Mouse (Mus musculus) embryonic facial prominence, embryonic 15.5 days (tissue): ENCODE measurements around the gene Irs1. TPM values are rescaled to one million over a fixed set of nuclear protein-coding genes. Genes with fewer than 3 reads are reported as not detected.
A peak's percentile ranks its signal among the peaks of the same experiment; 100 is the strongest.

Experiments used
- ATAC-seq: fragments of 200-750 bp; cut with Nextera tagmentation; 2 replicates; pipeline ENCODE4 v1.8.0; 2017; ENCODE audit warnings: low read depth, moderate TSS enrichment; ENCODE audit not compliant: insufficient number of reproducible peaks, low FRiP score, low TSS enrichment
- H3K27ac ChIP-seq: fragments of 300-500 bp; sonication (generic); replicated peaks from 2 replicates; pipeline ENCODE4 v1.5.1; 2015; ENCODE audit warnings: mild to moderate bottlenecking, inconsistent platforms
- H3K27me3 ChIP-seq: fragments of 300-500 bp; sonication (generic); 2 replicates; pipeline ENCODE4 v1.6.1; 2015; ENCODE audit warnings: inconsistent platforms
- H3K36me3 ChIP-seq: fragments of 300-500 bp; sonication (generic); 2 replicates; pipeline ENCODE4 v1.6.1; 2015; ENCODE audit warnings: mild to moderate bottlenecking, inconsistent platforms
- H3K4me1 ChIP-seq: fragments of 300-500 bp; sonication (generic); 2 replicates; pipeline ENCODE4 v1.6.1; 2015; ENCODE audit warnings: inconsistent platforms
- H3K4me2 ChIP-seq: fragments of 300-500 bp; sonication (generic); replicated peaks from 2 replicates; pipeline ENCODE4 v1.6.1; 2015; ENCODE audit warnings: mild to moderate bottlenecking, inconsistent platforms
- H3K4me3 ChIP-seq: fragments of 300-500 bp; sonication (generic); replicated peaks from 2 replicates; pipeline ENCODE4 v1.5.1; 2015; ENCODE audit warnings: mild to moderate bottlenecking, inconsistent platforms
- H3K9ac ChIP-seq: fragments of 300-500 bp; sonication (generic); 2 replicates; pipeline ENCODE4 v1.6.1; 2015; ENCODE audit warnings: inconsistent platforms
- H3K9me3 ChIP-seq: fragments of 300-500 bp; sonication (generic); replicated peaks from 2 replicates; pipeline ENCODE4 v1.6.1; 2016; ENCODE audit warnings: inconsistent platforms
- WGBS: fragments of 180-500 bp; shearing (Covaris S2); methylation state at CpG from one replicate; pipeline ENCODE4 v1.1.7; 2015; 5-methylcytosine and 5-hydroxymethylcytosine counted together
- polyA plus RNA-seq: library from polyadenylated mRNA; unstranded; fragments of >200 nt; fragmentation: Nextera tagmentation; extraction: Ambion mirVana; gene quantifications from 2 replicates; pipeline ENCODE4 v1.2.1, GENCODE M21; 2015

Irs1 gene
- polyA plus RNA-seq, 1 experiment from 2014 or later: 10.8 TPM

DNA sequence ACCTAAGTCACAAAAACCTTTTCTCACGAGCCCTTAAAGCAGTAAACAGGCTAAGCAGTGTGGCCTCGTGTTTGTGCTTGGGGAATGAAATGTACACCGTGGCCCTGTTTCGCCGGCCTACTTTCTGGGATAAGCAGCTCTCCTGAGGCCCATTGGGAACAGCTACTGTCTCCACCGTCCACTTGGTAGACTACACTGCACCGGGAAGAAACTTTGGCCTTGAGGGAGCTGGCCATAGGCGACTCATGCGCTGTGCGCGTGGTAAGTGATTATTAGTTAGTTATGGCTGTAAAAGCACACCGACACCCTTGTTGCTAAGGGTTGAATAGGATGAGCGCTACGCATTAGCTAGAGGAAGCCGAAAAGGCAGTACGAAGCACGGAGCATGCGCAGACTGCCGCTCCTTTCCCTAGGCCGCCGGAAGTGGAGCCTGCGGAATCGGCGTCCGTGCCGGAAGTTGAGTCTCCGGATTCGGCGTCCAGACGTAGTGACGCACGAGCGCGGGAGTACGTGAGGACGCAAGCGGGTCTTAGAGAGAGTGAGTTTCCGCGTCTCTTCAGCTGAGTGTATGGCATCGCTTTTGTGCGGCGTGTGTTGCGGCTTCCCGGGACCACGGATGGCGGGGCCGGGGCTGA, 25.0 kb upstream of the Irs1 start, which contains the start of gene Rhbdd1:
Gene Rhbdd1, plus strand, starts transcription at position 342 of the 635 bp plus-strand sequence.
- 4% methylated on average over 47 of the region's 47 CpGs for WGBS

GRCm38 (mm10) chr1:82304483-82304882, 13.3 kb upstream of the Irs1 start:
- Histone ChIP-seq H3K9ac (no peak overlapping the region), H3K4me2 (no peak overlapping the region), H3K9me3 (no peaks in the 10 kb centered on the region), H3K4me3 (no peak overlapping the region), H3K27me3 (no peaks in the 10 kb centered on the region; the same call in 1 of the 2 replicates), H3K27ac (no peak overlapping the region), H3K4me1 (no peaks in the 10 kb centered on the region), H3K36me3 (no peaks in the 10 kb centered on the region)
- 73% methylated on average over 3 of the region's 3 CpGs for WGBS
- ATAC-seq: no peak

More for the DNA sequence above, 25.0 kb upstream of the Irs1 start, which contains the start of gene Rhbdd1:
- Histone ChIP-seq H3K36me3 (no peaks in the 10 kb centered on the region), H3K4me2 (peak within 1 kb of the TSS; percentile 66), H3K27me3 (no peaks in the 10 kb centered on the region), H3K4me1 (peaks cover 4% of the 10 kb centered on the region; the same call in 1 of the 2 replicates), H3K4me3 (peak within 1 kb of the TSS; percentile 91), H3K9ac (peak within 1 kb of the TSS; percentile 92), H3K27ac (peak within 1 kb of the TSS; percentile 97), H3K9me3 (no peaks in the 10 kb centered on the region)
- peak; percentile 97 for ATAC-seq

DNA sequence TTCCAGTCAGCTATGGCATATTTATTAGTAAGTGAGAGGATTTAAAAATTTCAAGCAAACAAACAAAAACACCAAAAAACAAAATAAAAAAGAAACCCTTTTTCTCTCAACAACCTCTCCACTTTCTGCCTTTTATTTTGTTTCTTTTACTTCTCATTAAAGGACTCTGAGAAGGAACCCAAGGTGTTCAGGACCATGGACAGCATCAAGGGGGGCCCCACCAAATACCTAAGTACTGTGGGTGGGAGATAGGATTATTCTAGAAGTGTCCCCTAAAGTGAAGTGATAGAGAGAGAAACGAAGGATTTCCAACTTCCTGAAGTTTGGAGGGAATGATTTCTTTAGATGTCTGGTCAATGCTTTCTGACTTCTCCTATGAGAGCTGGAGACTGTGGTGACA, 7.4 kb upstream of the Irs1 start:
- Histone ChIP-seq H3K4me2 (no peak overlapping the region), H3K36me3 (no peaks in the 10 kb centered on the region), H3K9me3 (no peaks in the 10 kb centered on the region), H3K27ac (no peak overlapping the region), H3K27me3 (no peaks in the 10 kb centered on the region), H3K4me1 (no peaks in the 10 kb centered on the region), H3K9ac (no peak overlapping the region), H3K4me3 (no peak overlapping the region)
- no peak for ATAC-seq
- WGBS: 47% methylated on average over 1 of the region's 1 CpGs

- Histone ChIP-seq H3K4me3 (no peak overlapping the region), H3K36me3 (no peaks in the 10 kb centered on the region), H3K27me3 (no peaks in the 10 kb centered on the region), H3K4me1 (peaks cover 24% of the 10 kb centered on the region), H3K27ac (no peak overlapping the region), H3K4me2 (no peak overlapping the region), H3K9me3 (no peaks in the 10 kb centered on the region), H3K9ac (no peak overlapping the region)
- WGBS: 9% methylated on average over 6 of the region's 6 CpGs
- no peak for ATAC-seq
Observed at GRCm38 (mm10) chr1:82294102-82294501, 2.9 kb upstream of the Irs1 start.

DNA sequence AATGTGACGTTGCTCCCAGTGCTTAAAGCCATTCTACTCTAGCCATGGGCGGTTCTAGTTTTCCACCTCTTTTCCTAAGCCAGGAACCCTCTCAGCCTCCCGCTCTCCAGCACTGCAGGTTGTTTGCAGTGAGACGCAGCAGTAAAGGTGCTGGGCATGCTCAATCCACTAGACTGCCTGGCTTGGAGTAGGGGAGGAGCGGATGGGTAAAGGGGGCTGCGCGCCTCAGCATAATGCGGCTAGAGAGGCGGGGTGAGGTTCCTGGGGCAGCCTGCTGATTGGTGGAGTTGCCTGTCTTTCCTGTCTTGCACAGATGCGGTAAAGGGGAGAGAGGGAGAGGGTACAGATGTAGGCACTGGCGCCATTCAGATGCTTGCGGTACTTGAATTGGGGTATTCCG, 1.6 kb upstream of the Irs1 start:
- H3K27ac ChIP-seq: peak overlapping the region; percentile 96; the same call in 1 of the 2 replicates
- WGBS: under 1% methylated on average over 13 of the region's 13 CpGs

DNA sequence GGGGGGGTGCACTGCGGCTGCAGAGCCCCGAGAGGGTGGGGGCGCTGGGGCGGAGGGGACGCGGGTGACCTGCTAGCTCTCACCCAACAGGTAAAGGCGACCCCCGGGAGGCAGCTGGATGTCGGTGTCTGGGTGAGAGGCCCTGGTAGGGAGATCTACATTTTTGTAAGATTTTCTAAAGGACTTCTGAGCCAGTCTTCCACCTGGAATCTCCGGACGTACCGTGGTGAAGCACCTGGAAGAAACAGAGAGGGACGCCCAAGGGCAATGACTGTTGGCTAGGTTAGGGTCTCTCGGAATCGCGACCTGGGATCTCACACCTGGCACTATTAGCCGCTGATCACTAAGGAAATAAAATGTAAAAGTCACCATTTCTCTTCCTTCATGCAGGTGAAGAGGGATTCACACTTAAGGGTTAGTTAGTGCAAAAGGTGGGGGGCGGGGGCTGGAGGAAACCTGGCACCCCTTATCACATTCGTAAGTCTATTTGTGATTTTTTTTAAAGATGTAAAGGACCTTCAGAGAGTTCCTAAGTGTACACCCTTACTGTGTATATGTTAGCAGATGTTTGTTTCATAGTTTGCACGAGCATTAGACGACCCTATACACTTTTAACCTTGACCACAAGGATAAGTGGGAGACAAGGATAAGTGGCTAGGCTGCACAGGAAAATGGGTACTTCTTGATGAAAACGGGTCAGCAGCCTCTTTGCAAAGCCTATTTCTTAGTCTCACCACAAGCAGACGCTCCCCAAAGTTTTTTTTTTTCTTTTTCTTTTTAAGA, 905 bp upstream of the Irs1 start:
- H3K4me3 ChIP-seq: peak overlapping the region; percentile 63
- WGBS: 2% methylated on average over 23 of the region's 23 CpGs
- peaks cover 10% of the 10 kb centered on the region; the same call in 1 of the 2 replicates for H3K36me3 ChIP-seq
- H3K4me1 ChIP-seq: peaks cover 44% of the 10 kb centered on the region
- H3K9me3 ChIP-seq: no peaks in the 10 kb centered on the region
- H3K27me3 ChIP-seq: no peaks in the 10 kb centered on the region
- peak overlapping the region; percentile 96 for H3K27ac ChIP-seq
- no peak for ATAC-seq
- H3K4me2 ChIP-seq: peak overlapping the region; percentile 69
- peak overlapping the region; percentile 71 for H3K9ac ChIP-seq

More for the DNA sequence above, 1.6 kb upstream of the Irs1 start:
- ATAC-seq: peak; percentile 21
- Histone ChIP-seq H3K4me2 (peak overlapping the region; percentile 69), H3K9me3 (no peaks in the 10 kb centered on the region), H3K36me3 (peaks cover 8% of the 10 kb centered on the region; the same call in 1 of the 2 replicates), H3K4me1 (peaks cover 37% of the 10 kb centered on the region), H3K9ac (no peak overlapping the region), H3K27me3 (no peaks in the 10 kb centered on the region), H3K4me3 (peak overlapping the region; percentile 63)

DNA sequence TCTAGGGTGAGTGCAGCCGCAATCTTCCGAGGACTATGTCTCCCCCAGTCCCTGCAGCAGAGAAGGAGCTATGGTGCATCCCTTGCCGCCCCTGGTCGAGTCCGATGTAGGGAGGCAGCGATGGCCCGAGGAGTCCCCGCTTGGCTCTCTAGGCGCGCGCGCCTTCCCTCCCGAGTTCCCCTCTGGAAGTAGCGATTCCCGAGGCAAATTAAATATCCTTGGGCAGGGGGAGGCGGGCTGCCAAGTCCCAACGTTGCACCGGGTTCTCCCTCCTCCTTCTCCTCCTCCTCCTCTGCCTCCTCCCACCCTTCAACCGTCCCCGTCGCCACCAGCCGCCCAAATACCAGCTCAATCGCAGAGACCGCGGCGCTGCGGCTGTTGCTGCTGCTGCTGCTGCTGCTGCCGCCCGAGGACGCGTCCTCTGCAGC, 479 bp downstream of the Irs1 start:
- Histone ChIP-seq H3K27ac (peak overlapping the region; percentile 96), H3K9ac (peak overlapping the region; percentile 71), H3K27me3 (no peaks in the 10 kb centered on the region), H3K4me3 (peak overlapping the region; percentile 63), H3K4me2 (peak overlapping the region; percentile 69), H3K4me1 (peaks cover 50% of the 10 kb centered on the region), H3K36me3 (peaks cover 10% of the 10 kb centered on the region; the same call in 1 of the 2 replicates), H3K9me3 (no peaks in the 10 kb centered on the region)
- peak; percentile 51 for ATAC-seq
- under 1% methylated on average over 31 of the region's 31 CpGs for WGBS

- peak overlapping the region; percentile 71 for H3K9ac ChIP-seq
- H3K9me3 ChIP-seq: no peaks in the 10 kb centered on the region
- no peaks in the 10 kb centered on the region for H3K27me3 ChIP-seq
- peaks cover 50% of the 10 kb centered on the region for H3K4me1 ChIP-seq
- H3K27ac ChIP-seq: peak overlapping the region; percentile 96
- ATAC-seq: no peak
- under 1% methylated on average over 45 of the region's 45 CpGs for WGBS
- H3K36me3 ChIP-seq: peaks cover 10% of the 10 kb centered on the region; the same call in 1 of the 2 replicates
- H3K4me2 ChIP-seq: peak overlapping the region; percentile 69
- H3K4me3 ChIP-seq: peak overlapping the region; percentile 63
Observed at GRCm38 (mm10) chr1:82289990-82290681, 1.1 kb downstream of the Irs1 start.

DNA sequence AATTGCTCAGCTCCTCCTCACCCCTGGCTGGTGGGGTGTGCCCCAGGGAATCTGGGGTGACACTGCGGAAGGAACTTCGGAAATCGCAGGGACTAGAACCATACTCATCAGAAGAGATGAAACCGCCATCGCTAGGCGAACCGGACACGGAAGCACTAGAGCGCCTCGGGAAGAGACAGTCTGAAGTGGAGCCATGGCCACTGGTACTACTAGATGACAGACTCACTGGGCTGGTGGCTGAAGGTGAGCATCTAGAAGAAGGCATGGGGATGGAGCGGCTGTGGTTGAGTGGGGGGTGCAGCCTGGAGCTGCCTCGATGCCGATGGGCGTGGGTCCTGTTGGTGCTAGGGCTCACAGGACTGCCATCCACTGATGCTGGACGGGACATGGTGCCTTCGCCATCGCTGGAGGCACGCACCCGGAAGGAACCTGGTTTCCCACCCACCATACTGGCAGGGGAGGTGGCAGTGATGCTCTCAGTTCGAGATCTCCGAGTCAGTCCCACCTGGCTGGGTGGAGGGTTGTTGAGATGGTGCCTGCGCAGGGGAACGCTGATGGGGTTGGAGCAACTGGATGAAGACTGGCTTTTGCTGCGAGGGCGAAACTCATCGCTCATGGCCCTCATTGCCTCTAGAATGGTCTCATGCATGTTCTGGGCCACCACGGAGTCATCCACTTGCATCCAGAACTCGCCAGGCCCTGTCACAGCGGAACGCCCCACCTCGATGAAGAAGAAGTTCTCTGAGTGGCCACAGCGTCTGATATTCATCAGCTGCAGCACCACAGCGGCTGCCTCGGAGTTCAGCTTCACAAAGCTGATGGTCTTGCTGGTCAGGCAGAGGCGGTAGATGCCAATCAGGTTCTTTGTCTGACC, 1.9 kb downstream of the Irs1 start:
- Histone ChIP-seq H3K4me2 (peak overlapping the region; percentile 69), H3K36me3 (peaks cover 10% of the 10 kb centered on the region; the same call in 1 of the 2 replicates), H3K9ac (peak overlapping the region; percentile 71), H3K4me3 (peak overlapping the region; percentile 63), H3K9me3 (no peaks in the 10 kb centered on the region), H3K27me3 (no peaks in the 10 kb centered on the region), H3K27ac (peak overlapping the region; percentile 96), H3K4me1 (peaks cover 50% of the 10 kb centered on the region)
- 61% methylated on average over 35 of the region's 35 CpGs for WGBS
- ATAC-seq: no peak

GRCm38 (mm10) chr1:82288421-82288990, 2.7 kb downstream of the Irs1 start:
- H3K27ac ChIP-seq: no peak overlapping the region
- H3K9me3 ChIP-seq: no peaks in the 10 kb centered on the region
- H3K9ac ChIP-seq: no peak overlapping the region
- no peaks in the 10 kb centered on the region for H3K27me3 ChIP-seq
- peak overlapping the region; percentile 63 for H3K4me3 ChIP-seq
- peaks cover 50% of the 10 kb centered on the region for H3K4me1 ChIP-seq
- H3K36me3 ChIP-seq: peaks cover 10% of the 10 kb centered on the region; the same call in 1 of the 2 replicates
- WGBS: 87% methylated on average over 18 of the region's 18 CpGs
- peak overlapping the region; percentile 69 for H3K4me2 ChIP-seq
- ATAC-seq: no peak
